Mouse (Mus musculus) bone marrow macrophage, adult 2 months (primary cell): ENCODE measurements around the gene Cdk5r2.

Experiments
- CTCF ChIP-seq: IDR thresholded peaks from 2 replicates; pipeline ENCODE4 v1.5.1; 2012; ENCODE audit warnings: low read depth, mild to moderate bottlenecking, low read length, moderate library complexity
- POLR2A ChIP-seq: IDR thresholded peaks from 2 replicates; pipeline ENCODE4 v1.6.1; 2012; ENCODE audit warnings: mild to moderate bottlenecking, low read depth, low read length, borderline replicate concordance

GRCm38 (mm10) chr1:74817219-74817618 lies 37.5 kb upstream of the Cdk5r2 start:
- TF ChIP-seq POLR2A = no peak
- TF ChIP-seq CTCF = no peak
